Comparison of ENCODE assay signal across 34 mouse cellular contexts in genomic region chr11:67640299-67640698, GRCm38 (mm10). TPM values are rescaled to one million over a fixed set of nuclear protein-coding genes. Genes with fewer than 3 reads are reported as not detected.
"Had no signal": no experiment of that assay in that cellular context is flagged by ENCODE, and none has a peak within 500 bp of the region (broad histone marks: within the 10 kb centered on the region; RNA-seq: fewer than 3 reads in every experiment).

No protein-coding gene starts in this region.

- DNase-seq: cerebellum, adult 9-10 months; cerebellum, adult 9-11 months; cerebellum, postnatal 10 days; cerebellum, postnatal 14 days; cerebellum, postnatal 25 days; cerebellum, postnatal 36 days; embryo, embryonic 11 days; forebrain, postnatal 0 days; gastrocnemius, adult 2 months; gastrocnemius, postnatal 10 days; gastrocnemius, postnatal 14 days; gastrocnemius, postnatal 25 days; gastrocnemius, postnatal 36 days; heart, adult 11 months; heart, adult 18-20 months; heart, adult 2 months had no signal

- H3K27ac ChIP-seq: embryonic facial prominence, embryonic 10.5 days; embryonic facial prominence, embryonic 12.5 days; embryonic facial prominence, embryonic 13.5 days; embryonic facial prominence, embryonic 15.5 days; forebrain, embryonic 10.5 days; forebrain, embryonic 12.5 days; forebrain, embryonic 13.5 days; forebrain, embryonic 15.5 days; gastrocnemius, adult 2 months; heart, adult 2 months had no signal

- H3K36me3 ChIP-seq: embryonic facial prominence, embryonic 10.5 days; embryonic facial prominence, embryonic 12.5 days; embryonic facial prominence, embryonic 13.5 days; embryonic facial prominence, embryonic 15.5 days; forebrain, embryonic 10.5 days; forebrain, embryonic 12.5 days; forebrain, embryonic 15.5 days had no signal

- H3K4me2 ChIP-seq: embryonic facial prominence, embryonic 12.5 days; embryonic facial prominence, embryonic 13.5 days; embryonic facial prominence, embryonic 15.5 days; forebrain, embryonic 12.5 days; forebrain, embryonic 13.5 days; forebrain, embryonic 15.5 days had no signal

- H3K9me3 ChIP-seq: embryonic facial prominence, embryonic 10.5 days; embryonic facial prominence, embryonic 12.5 days; embryonic facial prominence, embryonic 13.5 days; embryonic facial prominence, embryonic 15.5 days; forebrain, embryonic 10.5 days; forebrain, embryonic 12.5 days; forebrain, embryonic 13.5 days; forebrain, embryonic 15.5 days had no signal

- H3K4me1 ChIP-seq: embryonic facial prominence, embryonic 15.5 days; forebrain, embryonic 13.5 days had no signal

- H3K4me3 ChIP-seq: embryonic facial prominence, embryonic 10.5 days; embryonic facial prominence, embryonic 12.5 days; embryonic facial prominence, embryonic 13.5 days; embryonic facial prominence, embryonic 15.5 days; erythroblast, embryonic 14.5 days; forebrain, embryonic 10.5 days; forebrain, embryonic 12.5 days; forebrain, embryonic 13.5 days; forebrain, embryonic 15.5 days; gastrocnemius, adult 2 months; heart, adult 2 months had no signal

- H3K27me3 ChIP-seq: embryonic facial prominence, embryonic 12.5 days; embryonic facial prominence, embryonic 13.5 days; embryonic facial prominence, embryonic 15.5 days; forebrain, embryonic 12.5 days; forebrain, embryonic 13.5 days; forebrain, embryonic 15.5 days had no signal

- H3K9ac ChIP-seq: embryonic facial prominence, embryonic 12.5 days; embryonic facial prominence, embryonic 13.5 days; embryonic facial prominence, embryonic 15.5 days; forebrain, embryonic 12.5 days; forebrain, embryonic 13.5 days; forebrain, embryonic 15.5 days; forebrain, postnatal 0 days had no signal

RNA-seq across cellular contexts. Expression of gene Rcvrn, which starts 54.8 kb away (rescaled TPM):
- total RNA-seq: common myeloid progenitor, adult 5-6 weeks; gastrocnemius, adult 2 months; gastrocnemius, postnatal 10 days; gastrocnemius, postnatal 14 days; gastrocnemius, postnatal 36 days; granulocyte monocyte progenitor cell, adult 5-6 weeks; heart, adult 18-20 months; heart, adult 2 months; heart, adult 8-10 months had no signal
- polyA plus RNA-seq: embryonic facial prominence, embryonic 10.5 days; embryonic facial prominence, embryonic 11.5 days; embryonic facial prominence, embryonic 12.5 days; embryonic facial prominence, embryonic 13.5 days; embryonic facial prominence, embryonic 14.5 days; embryonic facial prominence, embryonic 15.5 days; erythroblast, embryonic 14.5 days; forebrain, embryonic 10.5 days; forebrain, embryonic 11.5 days; forebrain, embryonic 12.5 days; forebrain, embryonic 13.5 days; forebrain, embryonic 14.5 days; forebrain, embryonic 15.5 days; forebrain, embryonic 16.5 days; forebrain, postnatal 0 days; gonadal fat pad, adult 2 months; heart, adult 2 months had no signal
